Mouse (Mus musculus) lung, postnatal 0 days (tissue): ENCODE measurements around the gene Ctu2.

Source experiments
- CTCF ChIP-seq: IDR thresholded peaks from 2 replicates; pipeline ENCODE4 v1.5.1; 2016; ENCODE audit warnings: antibody characterized with exemption, mild to moderate bottlenecking
- EP300 ChIP-seq: IDR thresholded peaks from 2 replicates; pipeline ENCODE4 v1.6.1; 2016; ENCODE audit warnings: antibody characterized with exemption, mild to moderate bottlenecking, control low read depth

DNA sequence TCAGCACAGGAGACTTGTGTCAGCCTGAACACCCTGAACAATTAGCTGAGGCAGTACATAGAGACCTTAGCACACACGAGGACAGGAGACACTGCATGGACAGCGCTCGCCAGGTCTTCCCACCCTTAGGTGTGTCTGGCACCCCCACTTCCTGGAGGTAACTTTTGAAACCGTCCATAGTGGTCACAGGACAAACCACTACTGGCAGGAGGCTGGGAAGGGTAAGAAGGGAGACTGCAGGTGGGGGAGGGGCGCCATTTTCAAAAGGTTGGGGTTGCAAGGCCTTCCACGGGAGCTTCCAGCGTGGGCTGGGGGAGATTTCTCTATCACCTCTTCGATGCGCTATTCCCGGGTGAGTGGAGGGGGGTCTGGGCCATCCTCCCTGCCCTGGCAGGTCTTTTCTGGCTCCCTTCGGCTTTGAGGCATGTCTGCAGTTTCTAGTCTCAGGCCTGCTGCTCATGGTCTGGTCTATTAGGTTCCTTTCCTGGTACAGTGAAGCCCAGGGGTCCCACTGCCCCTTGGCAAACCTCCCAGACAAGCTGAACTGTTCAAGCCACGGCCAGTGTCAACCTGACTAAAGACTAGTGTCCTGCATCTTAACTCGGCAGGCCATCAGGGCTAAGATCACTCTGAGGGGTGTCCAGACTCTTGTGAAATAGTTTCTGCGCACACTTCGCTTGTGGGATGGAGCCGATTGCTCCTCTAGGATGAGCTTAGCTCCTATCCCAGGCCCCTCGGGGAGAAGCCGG lies 44.1 kb upstream of the Ctu2 start:
- no peak for TF ChIP-seq EP300
- TF ChIP-seq CTCF, result no peak
